Mouse (Mus musculus): ENCODE measurements around the gene Eif1b. TPM values are rescaled to one million over a fixed set of nuclear protein-coding genes. Genes with fewer than 3 reads are reported as not detected.
"Not testable (repeated sequence)": the region's sequence is repeated elsewhere in the genome, so short reads cannot be mapped to it uniquely, and the experiment has no call there.

Gene Eif1b
- total and polyA plus RNA-seq, 2 experiments from 2014 or later, result 128 to 507 TPM

DNA sequence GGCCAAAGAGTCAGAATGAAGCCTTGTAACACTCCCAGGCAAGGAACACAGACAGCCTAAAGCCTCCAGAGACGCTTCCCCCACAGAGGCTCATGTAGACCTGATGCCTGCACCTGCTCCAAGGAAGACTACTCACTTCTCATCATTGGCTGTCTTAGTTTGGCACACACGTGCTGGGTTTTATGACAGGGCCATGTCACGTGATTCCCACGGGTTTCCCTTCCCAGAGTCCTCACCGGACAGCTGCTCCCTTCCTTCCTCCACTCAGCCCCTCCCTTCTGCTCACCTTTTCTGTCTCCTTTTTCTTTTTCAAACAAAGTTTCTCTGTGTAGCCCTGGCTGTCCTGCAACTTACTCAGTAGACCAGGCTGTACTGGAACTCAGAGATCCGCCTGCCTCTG lies 40.0 kb downstream of the Eif1b start:
- no peak for TF ChIP-seq CTCF (IDR thresholded peaks at IDR 0.05; ENCODE audit: low read depth)
- no peaks in the 10 kb centered on the region for H3K4me1 ChIP-seq (ENCODE audit: insufficient read depth)
- no peaks in the 10 kb centered on the region for H3K36me3 ChIP-seq (ENCODE audit: insufficient read depth)
- no peak overlapping the region for H3K9ac ChIP-seq
- no peak overlapping the region for H3K4me2 ChIP-seq (ENCODE audit: low read depth)
- H3K27ac ChIP-seq (ENCODE audit: low read depth, low read length), result no peak overlapping the region
- ATAC-seq (no peak), DNase-seq (no peak)
- H3K9me3 ChIP-seq (ENCODE audit: low read length), result no peaks in the 10 kb centered on the region
- no peaks in the 10 kb centered on the region for H3K27me3 ChIP-seq (ENCODE audit: insufficient read depth, low read length)
- H3K4me3 ChIP-seq (ENCODE audit: low read depth, low read length), result no peak overlapping the region
- WGBS, result 85% methylated on average over 6 of the region's 6 CpGs

DNA sequence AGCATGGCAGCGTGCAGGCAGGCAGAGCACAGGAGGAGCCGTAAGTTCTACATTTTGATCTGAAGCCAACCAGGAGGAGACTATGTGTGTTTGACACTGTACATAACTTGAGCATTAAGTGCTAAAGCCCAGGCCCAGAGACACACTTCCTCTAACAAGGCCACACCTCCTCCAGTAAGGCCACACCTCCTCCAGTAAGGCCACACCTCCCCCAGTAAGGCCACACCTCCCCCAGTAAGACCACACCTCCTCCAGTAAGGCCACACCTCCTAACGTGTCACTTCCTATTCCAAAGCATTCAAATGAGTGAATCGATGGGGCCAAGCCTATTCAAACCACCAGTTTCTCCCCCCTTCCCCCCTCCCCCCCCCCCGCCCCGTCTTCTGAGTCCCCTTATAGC lies 40.7 kb downstream of the Eif1b start:
- Histone ChIP-seq H3K36me3 (ENCODE audit: insufficient read depth) (no peaks in the 10 kb centered on the region), H3K9me3 (ENCODE audit: low read length) (no peaks in the 10 kb centered on the region), H3K4me3 (ENCODE audit: low read depth, low read length) (no peak overlapping the region), H3K27ac (ENCODE audit: low read depth, low read length) (no peak overlapping the region), H3K4me2 (ENCODE audit: low read depth) (no peak overlapping the region), H3K9ac (no peak overlapping the region), H3K27me3 (ENCODE audit: insufficient read depth, low read length) (no peaks in the 10 kb centered on the region), H3K4me1 (ENCODE audit: insufficient read depth) (no peaks in the 10 kb centered on the region)
- no peak for DNase-seq
- 89% methylated on average over 6 of the region's 6 CpGs for whole genome bisulfite sequencing
- TF ChIP-seq CTCF (IDR thresholded peaks at IDR 0.05; ENCODE audit: low read depth), result no peak
- ATAC-seq, result no peak

DNA sequence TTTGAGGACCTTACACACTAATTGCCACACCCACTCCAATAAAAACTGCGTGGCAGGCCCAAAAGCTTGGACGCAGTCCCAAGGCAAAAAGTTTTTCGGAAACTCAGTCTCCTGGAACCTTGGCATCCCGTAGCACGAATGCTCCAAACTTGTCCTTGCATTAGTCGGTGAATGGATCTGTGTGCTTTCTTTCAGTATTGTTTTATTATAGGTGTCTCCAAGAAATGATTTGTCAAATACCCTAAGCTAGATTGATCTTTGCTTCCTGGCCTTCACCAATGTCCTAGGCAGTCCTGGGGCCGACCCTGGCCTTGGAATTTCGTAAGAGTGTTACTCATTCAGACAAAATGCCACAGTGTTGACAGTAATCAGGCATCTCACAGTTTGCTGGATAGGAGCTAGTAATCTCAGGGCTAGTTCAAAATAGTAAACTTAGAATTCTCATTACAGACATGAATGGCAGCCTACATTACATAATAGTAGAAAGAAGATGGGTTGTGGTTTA lies 41.5 kb downstream of the Eif1b start:
- not testable (repeated sequence) for ATAC-seq; H3K27ac ChIP-seq (ENCODE audit: low read depth, low read length)
- 94% methylated on average over 8 of the region's 8 CpGs for WGBS

GRCm38 (mm10) chr9:120539662-120540251 lies 47.7 kb downstream of the Eif1b start, which contains the start of gene Entpd3:
Entpd3 (plus strand) TSS chr9:120539818.
- ATAC-seq (peak; percentile 58), DNase-seq (peak; percentile 40)
- 4% methylated on average over 28 of the region's 31 CpGs for WGBS
- Histone ChIP-seq H3K4me3 (ENCODE audit: low read depth, low read length) (peak within 1 kb of the TSS; percentile 54), H3K9me3 (ENCODE audit: low read length) (no peaks in the 10 kb centered on the region), H3K27ac (ENCODE audit: low read depth, low read length) (no peak within 1 kb of the TSS), H3K4me1 (ENCODE audit: insufficient read depth) (no peaks in the 10 kb centered on the region), H3K4me2 (ENCODE audit: low read depth) (peak within 1 kb of the TSS; percentile 90), H3K27me3 (ENCODE audit: insufficient read depth, low read length) (peaks cover 3% of the 10 kb centered on the region), H3K9ac (peak within 1 kb of the TSS; percentile 60), H3K36me3 (ENCODE audit: insufficient read depth) (no peaks in the 10 kb centered on the region)
- no peak for TF ChIP-seq CTCF (IDR thresholded peaks at IDR 0.05; ENCODE audit: low read depth)

More for the DNA sequence above, 41.5 kb downstream of the Eif1b start:
- H3K27me3 ChIP-seq (ENCODE audit: insufficient read depth, low read length); H3K9me3 ChIP-seq (ENCODE audit: low read length); H3K9ac ChIP-seq; H3K4me3 ChIP-seq (ENCODE audit: low read depth, low read length); H3K36me3 ChIP-seq (ENCODE audit: insufficient read depth); DNase-seq; H3K4me2 ChIP-seq (ENCODE audit: low read depth); H3K4me1 ChIP-seq (ENCODE audit: insufficient read depth): not testable (repeated sequence)

DNA sequence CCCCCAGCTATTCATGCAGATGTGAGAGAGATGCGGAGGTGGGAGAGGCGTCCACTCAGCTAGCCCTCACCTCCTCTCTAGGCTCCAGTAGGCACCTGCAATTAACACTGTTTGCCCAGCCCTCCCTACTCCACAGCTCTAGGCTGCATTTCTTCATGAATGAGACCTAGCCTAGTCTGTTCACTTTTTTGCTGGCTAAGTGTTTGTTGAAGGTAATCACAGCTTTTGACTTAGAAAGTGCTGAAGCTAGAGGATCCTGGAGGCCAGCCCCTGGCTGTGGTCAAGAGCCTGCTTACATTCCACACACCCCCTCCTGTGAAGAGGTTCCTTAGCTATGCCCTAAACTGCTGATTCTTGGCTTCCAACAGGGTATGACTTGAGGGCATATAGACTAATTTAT lies 49.4 kb downstream of the Eif1b start:
- no peak overlapping the region for H3K4me3 ChIP-seq (ENCODE audit: low read depth, low read length)
- no peak overlapping the region for H3K27ac ChIP-seq (ENCODE audit: low read depth, low read length)
- H3K4me1 ChIP-seq (ENCODE audit: insufficient read depth), result no peaks in the 10 kb centered on the region
- no peaks in the 10 kb centered on the region for H3K9me3 ChIP-seq (ENCODE audit: low read length)
- no peak overlapping the region for H3K4me2 ChIP-seq (ENCODE audit: low read depth)
- TF ChIP-seq CTCF (IDR thresholded peaks at IDR 0.05; ENCODE audit: low read depth), result no peak
- H3K27me3 ChIP-seq (ENCODE audit: insufficient read depth, low read length), result peaks cover 3% of the 10 kb centered on the region
- ATAC-seq (no peak), DNase-seq (no peak)
- H3K36me3 ChIP-seq (ENCODE audit: insufficient read depth), result no peaks in the 10 kb centered on the region
- WGBS, result 10% methylated on average over 2 of the region's 2 CpGs
- no peak overlapping the region for H3K9ac ChIP-seq

DNA sequence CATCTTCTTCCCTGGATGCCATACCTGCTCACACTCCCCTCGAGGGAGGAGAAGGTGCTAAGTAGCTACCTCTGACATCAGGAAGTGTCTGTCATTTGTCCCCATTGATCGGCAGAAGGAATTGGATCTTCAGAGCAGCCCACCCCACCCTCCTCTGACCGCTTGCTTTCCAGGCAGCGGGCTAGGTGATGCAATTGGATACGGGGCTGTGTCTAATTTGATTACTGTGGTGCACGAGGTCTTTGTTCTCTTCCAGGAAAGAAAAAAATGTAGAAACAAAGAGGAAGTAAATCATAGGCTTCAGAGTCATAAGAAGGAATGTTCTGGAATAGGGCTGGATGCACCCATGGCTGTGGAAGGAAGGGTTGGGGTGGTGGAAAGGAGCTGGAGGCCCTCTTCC lies 50.2 kb downstream of the Eif1b start:
- WGBS, result 40% methylated on average over 6 of the region's 6 CpGs
- Histone ChIP-seq H3K4me2 (ENCODE audit: low read depth) (no peak overlapping the region), H3K36me3 (ENCODE audit: insufficient read depth) (no peaks in the 10 kb centered on the region), H3K9ac (no peak overlapping the region), H3K27ac (ENCODE audit: low read depth, low read length) (no peak overlapping the region), H3K27me3 (ENCODE audit: insufficient read depth, low read length) (peaks cover 3% of the 10 kb centered on the region), H3K4me3 (ENCODE audit: low read depth, low read length) (no peak overlapping the region), H3K4me1 (ENCODE audit: insufficient read depth) (no peaks in the 10 kb centered on the region), H3K9me3 (ENCODE audit: low read length) (no peaks in the 10 kb centered on the region)
- no peak for TF ChIP-seq CTCF (IDR thresholded peaks at IDR 0.05; ENCODE audit: low read depth)
- DNase-seq (no peak), ATAC-seq (no peak)

Other genes starting within 250 kb of the Eif1b start
- gene Myrip, start 190.7 kb upstream of the Eif1b start, total RNA-seq (2014; rRNA removed), result 9.0 and 12.4 TPM in 2 replicates
- 1.7 and 3.0 TPM in 2 replicates for gene Myrip, start 190.7 kb upstream of the Eif1b start, polyA plus RNA-seq (2015; fragmentation: Nextera tagmentation; extraction: Ambion mirVana)
- gene Entpd3, start 47.6 kb downstream of the Eif1b start, total RNA-seq (2014; rRNA removed), result 3.6 and 5.5 TPM in 2 replicates
- gene Entpd3, start 47.6 kb downstream of the Eif1b start, polyA plus RNA-seq (2015; fragmentation: Nextera tagmentation; extraction: Ambion mirVana), result 3.6 and 3.7 TPM in 2 replicates
- 449 and 763 TPM in 2 replicates for gene Rpl14, start 79.2 kb downstream of the Eif1b start, total RNA-seq (2014; rRNA removed)
- 491 and 597 TPM in 2 replicates for gene Rpl14, start 79.2 kb downstream of the Eif1b start, polyA plus RNA-seq (2015; fragmentation: Nextera tagmentation; extraction: Ambion mirVana)